Mouse (Mus musculus): ENCODE measurements around the gene Htr2b. TPM values are rescaled to one million over a fixed set of nuclear protein-coding genes. Genes with fewer than 3 reads are reported as not detected.

Gene Htr2b
- under 1 TPM; 0.27 to 0.78 (median 0.52) TPM for total RNA-seq (2022)

GRCm38 (mm10) chr1:86111779-86112178, at the start of gene Htr2b:
Htr2b (minus strand) TSS chr1:86111970.
- DNase-seq (ENCODE audit: low spot score): peak; percentile 57

GRCm38 (mm10) chr1:86161061-86161460, 49.3 kb upstream of the Htr2b start:
- DNase-seq (ENCODE audit: low spot score): no peak

- DNase-seq (ENCODE audit: low spot score): no peak
Measured at GRCm38 (mm10) chr1:86160479-86160878, 48.7 kb upstream of the Htr2b start.

GRCm38 (mm10) chr1:86160059-86160458, 48.3 kb upstream of the Htr2b start:
- no peak for DNase-seq (ENCODE audit: low spot score)

GRCm38 (mm10) chr1:86156595-86156994, 44.8 kb upstream of the Htr2b start:
- DNase-seq (ENCODE audit: low spot score): no peak

GRCm38 (mm10) chr1:86156075-86156474, 44.3 kb upstream of the Htr2b start:
- DNase-seq (ENCODE audit: low spot score): no peak

- DNase-seq (ENCODE audit: low spot score): no peak
Measured at GRCm38 (mm10) chr1:86154824-86155164, 43.0 kb upstream of the Htr2b start.

GRCm38 (mm10) chr1:86154133-86154823, 42.5 kb upstream of the Htr2b start, which contains the start of gene Armc9:
Armc9 (plus strand) TSS chr1:86154780.
- DNase-seq (ENCODE audit: low spot score): peak; percentile 97

- no peak for DNase-seq (ENCODE audit: low spot score)
Measured at GRCm38 (mm10) chr1:86152618-86153017, 40.8 kb upstream of the Htr2b start.

- no peak for DNase-seq (ENCODE audit: low spot score)
Measured at GRCm38 (mm10) chr1:86151376-86151775, 39.6 kb upstream of the Htr2b start.

- DNase-seq (ENCODE audit: low spot score): no peak
Measured at GRCm38 (mm10) chr1:86150929-86151328, 39.2 kb upstream of the Htr2b start.

- DNase-seq (ENCODE audit: low spot score): no peak
Measured at GRCm38 (mm10) chr1:86148161-86148560, 36.4 kb upstream of the Htr2b start.

- DNase-seq (ENCODE audit: low spot score): no peak
Measured at GRCm38 (mm10) chr1:86147557-86147956, 35.8 kb upstream of the Htr2b start.

GRCm38 (mm10) chr1:86146293-86146692, 34.5 kb upstream of the Htr2b start:
- DNase-seq (ENCODE audit: low spot score): no peak

- no peak for DNase-seq (ENCODE audit: low spot score)
Measured at GRCm38 (mm10) chr1:86144001-86144944, 32.5 kb upstream of the Htr2b start.

- DNase-seq (ENCODE audit: low spot score): peak; percentile 14
Measured at GRCm38 (mm10) chr1:86143165-86143564, 31.4 kb upstream of the Htr2b start.

GRCm38 (mm10) chr1:86141081-86141480, 29.3 kb upstream of the Htr2b start:
- DNase-seq (ENCODE audit: low spot score): no peak

- DNase-seq (ENCODE audit: low spot score): no peak
Measured at GRCm38 (mm10) chr1:86135315-86135714, 23.5 kb upstream of the Htr2b start.

GRCm38 (mm10) chr1:86133337-86133736, 21.6 kb upstream of the Htr2b start, which contains the start of gene Gm21972:
Gm21972 (plus strand) TSS chr1:86133637.
- DNase-seq (ENCODE audit: low spot score): no peak

GRCm38 (mm10) chr1:86126036-86126435, 14.3 kb upstream of the Htr2b start:
- no peak for DNase-seq (ENCODE audit: low spot score)

GRCm38 (mm10) chr1:86119549-86119948, 7.8 kb upstream of the Htr2b start:
- no peak for DNase-seq (ENCODE audit: low spot score)

- no peak for DNase-seq (ENCODE audit: low spot score)
Measured at GRCm38 (mm10) chr1:86114141-86114540, 2.4 kb upstream of the Htr2b start.

GRCm38 (mm10) chr1:86105054-86105453, 6.7 kb downstream of the Htr2b start:
- no peak for DNase-seq (ENCODE audit: low spot score)
